Comparison of ENCODE assay signal across 22 mouse cellular contexts in genomic region chr16:17015111-17015852, GRCm38 (mm10). TPM values are rescaled to one million over a fixed set of nuclear protein-coding genes. Genes with fewer than 3 reads are reported as not detected.
DNase-seq lines count a peak whose midpoint lies in the region; ATAC-seq and TF ChIP-seq lines count a peak whose summit lies in the region.
"Had no signal": no experiment of that assay in that cellular context is flagged by ENCODE, and none has a peak within 500 bp of the region (broad histone marks: within the 10 kb centered on the region; RNA-seq: fewer than 3 reads in every experiment).

No protein-coding gene starts in this region.

- no peak for DNase-seq in layer of hippocampus, adult 2 months (ENCODE audit: low spot score in 2 of 2)
- DNase-seq in layer of hippocampus, postnatal 10 days (ENCODE audit: low spot score in 2 of 2), result no peak
- peak; percentile 78 for DNase-seq in CD4-positive helper T cell, adult 2 months (ENCODE audit: low read depth, low spot score)
- DNase-seq in gastrocnemius, adult 2 months, result no peak
- DNase-seq in adrenal gland, postnatal 4 days (ENCODE audit: low spot score in 2 of 2), result no peak
- no peak for DNase-seq in heart, adult 18-20 months
- DNase-seq: adrenal gland, postnatal 25 days; cerebellum, adult 18-20 months; cerebellum, postnatal 36 days; kidney, adult 18-20 months; liver; lung, postnatal 14 days; spleen, adult 18-20 months; thymus, adult 18-20 months had no signal

- no peak for TF ChIP-seq CTCF in layer of hippocampus, adult 2 months (conservative IDR thresholded peaks at IDR 0.05)
- TF ChIP-seq CTCF in gastrocnemius, adult 2 months (IDR thresholded peaks at IDR 0.05), result no peak

- peak; percentile 40 for ATAC-seq in activated CD4-positive, CD25-positive, alpha-beta regulatory T cell, adult 4 months
- ATAC-seq in megakaryocyte progenitor cell, adult 5-6 weeks (replicated peaks; ENCODE audit: poor library complexity), result 0 out of 2 replicates have a peak, but pooled peaks have one; percentile 6
- ATAC-seq: forebrain, embryonic 14.5 days; hindbrain, postnatal 0 days; midbrain, embryonic 15.5 days had no signal

- intact Hi-C loops in gastrocnemius, adult 2 months (cut with DNase I), result no loop called here

- no peak overlapping the region for H3K4me3 ChIP-seq in layer of hippocampus, adult 2 months
- no peak overlapping the region for H3K4me3 ChIP-seq in gastrocnemius, adult 2 months
- H3K4me3 ChIP-seq: embryonic facial prominence, embryonic 10.5 days; heart, embryonic 15.5 days; midbrain, embryonic 15.5 days had no signal

- peak overlapping the region; percentile 37 for H3K27ac ChIP-seq in layer of hippocampus, adult 2 months
- H3K27ac ChIP-seq in gastrocnemius, adult 2 months, result no peak overlapping the region
- H3K27ac ChIP-seq: embryonic facial prominence, embryonic 10.5 days; heart, embryonic 15.5 days; hindbrain, postnatal 0 days; kidney, postnatal 0 days; midbrain, embryonic 15.5 days had no signal

RNA-seq across cellular contexts. Expression of gene Mapk1, which starts 32.1 kb away (rescaled TPM):
- 100 to 1,000 TPM; 522 to 547 TPM for total RNA-seq in layer of hippocampus, adult 2 months (2021)
- 100 to 1,000 TPM; 341 to 366 TPM for total RNA-seq in layer of hippocampus, postnatal 10 days (2021)
- 10 to 100 TPM; 30.9 to 34.1 TPM for polyA plus RNA-seq in activated CD4-positive, CD25-positive, alpha-beta regulatory T cell, adult 4 months (2017; shearing (Covaris generic))
- total RNA-seq in megakaryocyte progenitor cell, adult 5-6 weeks (2015), result 144 TPM in 2 replicates
- 136 and 152 TPM in 2 replicates for total RNA-seq in megakaryocyte progenitor cell, adult 5-6 weeks (2017)
- 100 to 1,000 TPM in 1 of 2 experiments, 10 to 100 TPM in 1; 92.3 to 112 TPM for total RNA-seq in gastrocnemius, adult 2 months (2021)
- total RNA-seq in adrenal gland, postnatal 4 days (2021), result 100 to 1,000 TPM; 188 to 197 TPM
- 100 to 1,000 TPM in 1 of 2 experiments, 10 to 100 TPM in 1; 94.8 to 112 TPM for total RNA-seq in heart, adult 18-20 months (2021)

RNA-seq across cellular contexts. Expression of gene Ypel1, which starts 54.2 kb away (rescaled TPM):
- 10 to 100 TPM; 35.0 to 38.0 TPM for total RNA-seq in layer of hippocampus, adult 2 months (2021)
- total RNA-seq in layer of hippocampus, postnatal 10 days (2021), result 10 to 100 TPM; 49.3 TPM
- 1 to 10 TPM; 3.2 to 3.8 TPM for polyA plus RNA-seq in activated CD4-positive, CD25-positive, alpha-beta regulatory T cell, adult 4 months (2017; shearing (Covaris generic))
- 0.49 and 3.5 TPM in 2 replicates for total RNA-seq in megakaryocyte progenitor cell, adult 5-6 weeks (2015)
- total RNA-seq in megakaryocyte progenitor cell, adult 5-6 weeks (2017), result 0.54 and 2.4 TPM in 2 replicates
- 1 to 10 TPM in 1 of 2 experiments, under 1 TPM in 1; 0.43 to 1.5 TPM for total RNA-seq in gastrocnemius, adult 2 months (2021)
- total RNA-seq in adrenal gland, postnatal 4 days (2021), result 10 to 100 TPM; 13.0 to 19.5 TPM
- 1 to 10 TPM; 1.0 to 1.6 TPM for total RNA-seq in heart, adult 18-20 months (2021)
